Mouse (Mus musculus) embryonic facial prominence, embryonic 14.5 days (tissue): ENCODE measurements at regions not wholly inside any gene's neighbourhood (a gene's known extent, or its start where the extent isn't known, plus 50 kb on each side); places are given as distances from the start of the nearest gene placed in this dataset.

Experiments used
- ATAC-seq: fragments of 200-750 bp; cut with Nextera tagmentation; 2 replicates; pipeline ENCODE4 v1.8.0; 2017; ENCODE audit warnings: low read depth, moderate number of reproducible peaks, moderate TSS enrichment
- DNase-seq: peaks from one replicate; pipeline ENCODE4 v3.0.0-alpha.2; 2015; ENCODE audit warnings: low spot score
- H3K27ac ChIP-seq: fragments of 300-500 bp; sonication (generic); replicated peaks from 2 replicates; pipeline ENCODE4 v1.5.1; 2014; ENCODE audit warnings: low read depth, mild to moderate bottlenecking, low read length, moderate library complexity
- H3K27me3 ChIP-seq: fragments of 300-500 bp; sonication (generic); replicated peaks from 2 replicates; pipeline ENCODE4 v1.6.1; 2014; ENCODE audit warnings: low read length; ENCODE audit not compliant: control insufficient read depth, insufficient read depth
- H3K36me3 ChIP-seq: fragments of 300-500 bp; sonication (generic); 2 replicates; pipeline ENCODE4 v1.6.1; 2014; ENCODE audit warnings: low read length, mixed read lengths; ENCODE audit not compliant: control insufficient read depth, insufficient read depth
- H3K4me1 ChIP-seq: fragments of 300-500 bp; sonication (generic); 2 replicates; pipeline ENCODE4 v1.6.1; 2014; ENCODE audit warnings: antibody characterized with exemption, low read length; ENCODE audit not compliant: control insufficient read depth, insufficient read depth
- H3K4me2 ChIP-seq: fragments of 300-500 bp; sonication (generic); 2 replicates; pipeline ENCODE4 v1.6.1; 2014; ENCODE audit warnings: low read depth, mild to moderate bottlenecking, low read length, moderate library complexity, mixed read lengths
- H3K4me3 ChIP-seq: fragments of 300-500 bp; sonication (generic); 2 replicates; pipeline ENCODE4 v1.5.1; 2014; ENCODE audit warnings: low read depth, mild to moderate bottlenecking, low read length
- H3K9ac ChIP-seq: fragments of 300-500 bp; sonication (generic); 2 replicates; pipeline ENCODE4 v1.6.1; 2014; ENCODE audit warnings: low read depth, mild to moderate bottlenecking, low read length, moderate library complexity, mixed read lengths
- H3K9me3 ChIP-seq: fragments of 300-500 bp; sonication (generic); 2 replicates; pipeline ENCODE4 v1.6.1; 2016; ENCODE audit warnings: low read length; ENCODE audit not compliant: control insufficient read depth
- WGBS: fragments of 180-500 bp; shearing (Covaris S2); extraction: QIAGEN DNeasy Blood & Tissue Kit; methylation state at CpG from one replicate; pipeline ENCODE4 v1.1.7; 2014; 5-methylcytosine and 5-hydroxymethylcytosine counted together

DNA sequence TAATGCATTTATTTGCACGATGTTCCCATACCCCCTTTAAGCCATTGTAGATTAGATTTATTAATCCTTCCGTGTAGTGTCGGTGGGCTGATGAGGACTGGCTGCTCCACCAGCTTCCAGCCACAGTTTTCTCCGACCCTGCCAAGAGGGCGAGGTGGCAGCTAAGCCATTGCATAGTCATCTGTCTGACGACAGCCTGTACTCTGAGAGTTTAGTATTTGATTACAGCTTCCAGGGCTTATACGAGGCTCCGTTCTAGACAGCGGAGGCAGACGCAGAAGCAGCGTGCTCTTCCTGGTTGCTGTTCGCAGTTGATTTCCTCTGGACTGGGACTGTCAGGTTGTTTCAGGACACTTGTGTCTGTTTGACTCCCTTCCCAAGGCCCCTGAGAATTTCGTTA is 73.8 kb downstream of the Cd24a start:
- H3K4me1 ChIP-seq = no peaks in the 10 kb centered on the region
- H3K27ac ChIP-seq = no peak overlapping the region
- DNase-seq = no peak
- 70% methylated on average over 13 of the region's 13 CpGs for WGBS
- H3K4me2 ChIP-seq = no peak overlapping the region
- H3K27me3 ChIP-seq = no peaks in the 10 kb centered on the region
- no peaks in the 10 kb centered on the region for H3K9me3 ChIP-seq
- H3K9ac ChIP-seq = no peak overlapping the region
- no peaks in the 10 kb centered on the region for H3K36me3 ChIP-seq
- H3K4me3 ChIP-seq = no peak overlapping the region
- ATAC-seq = peak; percentile 68; the same call in 1 of the 2 replicates

DNA sequence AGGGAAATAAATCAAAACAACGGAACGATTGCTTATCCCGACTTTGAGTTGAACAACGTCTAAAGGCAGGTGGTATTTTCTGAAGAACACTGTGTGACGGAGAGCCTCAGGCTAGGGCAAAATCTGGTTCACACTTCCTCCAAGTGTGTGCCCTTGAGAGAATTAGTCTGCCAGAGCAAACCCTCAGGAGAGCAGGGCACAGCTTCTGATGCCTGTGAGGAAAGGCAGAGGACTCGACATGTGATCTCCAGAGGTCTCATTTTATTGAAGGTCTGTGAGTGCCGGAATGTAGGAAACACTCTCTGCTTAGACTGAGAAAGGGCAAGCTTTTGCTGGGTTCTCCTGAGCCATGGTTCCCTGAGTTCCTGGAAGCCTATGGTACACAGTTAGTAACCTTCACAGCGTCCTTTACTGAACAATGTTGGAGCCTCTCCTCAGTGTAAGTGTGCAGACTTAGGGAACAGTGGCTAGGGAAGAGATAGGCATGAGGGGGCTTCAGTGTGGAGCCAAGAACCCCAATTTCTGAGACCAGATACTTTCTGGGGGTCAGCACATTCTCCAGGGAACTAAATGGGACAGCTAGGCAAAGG is 77.1 kb downstream of the Cd24a start:
- DNase-seq = no peak
- H3K27ac ChIP-seq = no peak overlapping the region
- H3K4me1 ChIP-seq = no peaks in the 10 kb centered on the region

DNA sequence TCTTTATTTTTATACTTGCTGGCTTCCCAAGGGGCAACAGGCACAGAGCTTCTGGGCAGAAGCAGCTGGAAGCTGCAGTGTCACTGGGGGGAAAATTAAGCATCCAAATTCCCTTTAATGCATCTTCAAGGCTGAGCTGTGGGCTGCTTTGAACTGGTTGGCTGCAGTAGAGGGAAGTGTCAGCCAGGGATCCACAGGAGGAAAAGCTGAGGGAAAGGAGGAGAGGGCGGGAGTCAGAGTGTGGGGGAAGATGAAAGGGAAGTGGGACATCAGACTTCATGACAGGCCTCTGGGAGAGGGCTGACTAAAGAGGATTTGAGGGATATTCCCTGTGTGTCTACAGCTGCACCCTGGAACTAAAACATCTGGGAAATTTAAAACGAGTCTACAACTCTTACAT is 77.6 kb downstream of the Cd24a start:
- DNase-seq (peak; percentile 40), ATAC-seq (peak; percentile 55; the same call in 1 of the 2 replicates)
- H3K9me3 ChIP-seq = 0 out of 2 replicates have a peak, but pooled peaks cover 4% of the 10 kb centered on the region
- no peak overlapping the region for H3K4me3 ChIP-seq
- 23% methylated on average over 2 of the region's 2 CpGs for WGBS
- H3K4me1 ChIP-seq = no peaks in the 10 kb centered on the region
- no peak overlapping the region for H3K9ac ChIP-seq
- no peak overlapping the region for H3K4me2 ChIP-seq
- H3K27me3 ChIP-seq = no peaks in the 10 kb centered on the region
- H3K36me3 ChIP-seq = no peaks in the 10 kb centered on the region
- H3K27ac ChIP-seq = no peak overlapping the region

More for the DNA sequence above, 77.1 kb downstream of the Cd24a start:
- no peak overlapping the region for H3K4me2 ChIP-seq
- 0 out of 2 replicates have a peak, but pooled peaks cover 4% of the 10 kb centered on the region for H3K9me3 ChIP-seq
- H3K36me3 ChIP-seq = no peaks in the 10 kb centered on the region
- H3K4me3 ChIP-seq = no peak overlapping the region
- 52% methylated on average over 8 of the region's 8 CpGs for WGBS
- H3K9ac ChIP-seq = no peak overlapping the region
- no peaks in the 10 kb centered on the region for H3K27me3 ChIP-seq
- ATAC-seq = no peak

DNA sequence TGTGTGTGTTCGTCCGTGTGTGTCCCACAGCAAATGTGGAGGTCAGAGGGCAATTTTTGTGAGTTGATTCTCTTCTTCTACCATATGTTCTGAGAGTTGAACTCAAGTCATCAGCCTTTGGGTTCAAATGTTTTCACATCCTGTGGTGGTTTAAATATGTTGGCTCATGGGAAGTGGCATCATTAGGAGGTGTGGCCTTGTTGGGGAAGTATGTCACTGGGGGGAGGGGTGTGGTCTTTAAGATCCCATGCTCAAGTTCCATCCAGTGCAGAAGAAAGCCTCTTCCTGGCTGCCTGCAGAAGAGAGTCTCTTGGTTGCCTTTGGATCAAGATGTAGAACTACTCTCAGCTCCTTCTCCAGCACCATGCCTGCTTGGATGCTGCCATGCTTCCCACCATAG is 78.1 kb downstream of the Cd24a start:
- H3K4me3 ChIP-seq = no peak overlapping the region
- no peaks in the 10 kb centered on the region for H3K4me1 ChIP-seq
- no peak overlapping the region for H3K4me2 ChIP-seq
- H3K9ac ChIP-seq = no peak overlapping the region
- no peak overlapping the region for H3K27ac ChIP-seq
- DNase-seq = no peak
- WGBS = 60% methylated on average over 2 of the region's 2 CpGs
- ATAC-seq = no peak
- no peaks in the 10 kb centered on the region for H3K27me3 ChIP-seq
- H3K9me3 ChIP-seq = 0 out of 2 replicates have a peak, but pooled peaks cover 4% of the 10 kb centered on the region
- H3K36me3 ChIP-seq = no peaks in the 10 kb centered on the region

DNA sequence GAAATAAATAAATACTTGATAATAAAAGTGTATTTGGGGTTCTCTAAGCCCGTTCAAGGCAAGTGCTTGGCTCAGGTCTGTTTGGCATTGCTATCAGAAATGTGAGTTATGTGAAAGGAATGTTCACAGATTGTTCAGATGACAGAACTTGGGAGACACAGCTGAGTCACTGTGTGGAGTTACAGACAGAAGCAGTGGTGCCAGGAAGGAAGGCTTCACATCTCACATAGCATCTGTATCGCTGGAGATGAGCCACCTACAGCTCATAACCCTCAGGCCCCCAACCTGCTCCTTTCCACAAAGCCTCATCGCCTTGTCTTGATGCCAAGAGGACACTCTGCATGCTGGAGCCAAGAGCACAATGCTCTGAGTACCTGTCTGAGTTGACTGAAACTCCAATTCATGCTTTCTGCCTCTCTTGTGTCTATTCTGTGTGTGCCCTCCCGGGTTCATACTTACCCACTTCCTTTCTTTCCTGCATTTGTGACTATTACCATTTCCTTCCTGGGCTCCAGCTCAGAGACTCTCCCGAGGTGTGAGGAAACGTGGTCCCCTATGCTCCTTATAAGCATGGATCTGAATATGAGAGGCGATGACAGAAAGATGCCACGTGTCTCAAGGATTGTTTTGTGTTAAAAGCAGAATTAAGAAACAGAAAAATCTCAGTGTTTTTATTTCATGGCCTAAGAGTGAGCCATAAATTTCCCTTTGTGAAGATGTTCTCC is 79.6 kb downstream of the Cd24a start:
- H3K9me3 ChIP-seq = 0 out of 2 replicates have a peak, but pooled peaks cover 4% of the 10 kb centered on the region

DNA sequence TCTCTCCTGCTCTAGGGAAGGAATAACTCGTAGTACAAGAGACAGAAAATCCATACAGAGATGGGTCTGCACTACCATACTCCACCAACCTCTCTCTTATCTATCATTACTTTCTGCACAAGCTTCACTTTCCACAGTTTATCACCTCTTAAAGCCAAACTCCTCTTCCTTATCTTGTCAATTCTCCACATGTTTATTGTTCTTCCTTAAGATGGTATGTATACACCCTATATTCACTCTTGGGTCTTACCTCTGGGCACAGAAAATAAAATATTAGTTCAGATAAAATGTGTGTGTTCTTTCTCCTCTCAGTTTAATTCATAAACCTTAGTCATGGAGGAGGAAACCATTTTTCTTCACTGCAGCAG is 80.1 kb downstream of the Cd24a start:
- no peak for ATAC-seq
- Histone ChIP-seq H3K27ac (no peak overlapping the region), H3K9ac (no peak overlapping the region), H3K36me3 (no peaks in the 10 kb centered on the region), H3K4me2 (no peak overlapping the region), H3K4me1 (no peaks in the 10 kb centered on the region), H3K4me3 (no peak overlapping the region), H3K9me3 (0 out of 2 replicates have a peak, but pooled peaks cover 4% of the 10 kb centered on the region), H3K27me3 (no peaks in the 10 kb centered on the region)
- DNase-seq = no peak
- 84% methylated on average over 1 of the region's 1 CpGs for WGBS

More for the DNA sequence above, 79.6 kb downstream of the Cd24a start:
- Histone ChIP-seq H3K27ac (no peak overlapping the region), H3K4me2 (no peak overlapping the region), H3K4me3 (no peak overlapping the region), H3K9ac (no peak overlapping the region), H3K27me3 (no peaks in the 10 kb centered on the region), H3K36me3 (no peaks in the 10 kb centered on the region), H3K4me1 (no peaks in the 10 kb centered on the region)
- 88% methylated on average over 8 of the region's 8 CpGs for WGBS
- no peak for ATAC-seq
- no peak for DNase-seq

DNA sequence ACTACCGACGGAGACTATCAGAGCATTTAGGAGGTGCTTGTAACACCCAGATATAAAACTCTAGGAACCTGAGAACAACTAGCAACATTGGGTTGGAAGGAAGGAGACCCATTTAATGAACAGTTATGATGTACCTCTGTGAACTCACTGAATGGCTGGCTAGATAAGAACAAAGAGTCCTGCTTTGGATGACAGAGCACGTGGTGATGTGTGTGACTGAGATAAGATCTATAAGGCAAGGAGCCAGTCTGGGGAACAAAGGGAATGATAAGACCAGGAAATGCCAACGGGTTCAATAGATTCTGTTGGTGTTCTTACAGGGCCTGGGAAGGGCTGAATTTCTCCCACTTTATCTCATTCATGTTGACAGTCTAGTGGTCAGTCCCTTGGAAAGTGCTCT is 86.8 kb downstream of the Cd24a start:
- Histone ChIP-seq H3K27me3 (no peaks in the 10 kb centered on the region), H3K36me3 (no peaks in the 10 kb centered on the region), H3K4me1 (no peaks in the 10 kb centered on the region; the same call in 1 of the 2 replicates), H3K4me3 (no peak overlapping the region), H3K9me3 (no peaks in the 10 kb centered on the region), H3K4me2 (no peak overlapping the region), H3K27ac (no peak overlapping the region), H3K9ac (no peak overlapping the region)
- DNase-seq (no peak), ATAC-seq (no peak)
- whole genome bisulfite sequencing = 78% methylated on average over 4 of the region's 4 CpGs

DNA sequence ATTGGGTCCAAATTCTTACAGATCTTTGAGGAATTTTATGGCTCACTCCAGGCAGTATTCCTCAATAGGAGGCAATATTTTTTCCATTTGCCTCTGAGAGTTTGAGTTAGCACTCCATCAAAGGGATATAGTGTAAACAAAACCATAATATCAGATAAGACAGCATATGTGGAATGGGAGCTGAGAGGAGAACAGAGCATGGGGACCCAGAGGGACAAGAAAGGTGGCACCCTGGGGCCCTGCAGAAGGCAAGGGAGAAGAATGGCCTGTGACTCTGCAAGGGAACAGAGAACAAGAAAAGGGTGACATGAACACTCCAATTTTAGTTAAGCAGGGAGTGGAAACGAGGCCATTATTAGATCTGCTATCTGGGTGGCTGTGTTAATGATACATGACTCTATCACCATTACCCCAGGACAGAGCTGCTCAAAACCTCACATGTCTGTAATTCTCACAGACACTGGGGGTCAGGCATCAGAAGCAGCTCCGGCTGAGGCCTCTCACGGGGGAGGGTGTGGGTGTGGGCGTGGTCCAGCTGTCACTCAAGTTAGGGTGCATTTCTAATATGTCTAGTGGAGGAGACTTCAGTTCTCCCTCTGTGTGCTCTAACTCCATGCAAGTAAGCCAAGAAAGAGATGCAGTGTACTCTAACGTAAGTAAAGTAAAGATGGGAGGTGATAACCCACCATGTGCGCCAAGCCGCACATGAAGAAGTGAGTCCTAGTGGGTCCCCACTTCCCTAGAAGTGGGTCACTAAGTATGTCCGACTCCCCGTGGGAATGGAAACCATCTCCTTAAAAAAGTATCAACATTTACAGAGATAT is 88.4 kb downstream of the Cd24a start:
- no peak overlapping the region for H3K4me2 ChIP-seq

More for the DNA sequence above, 88.4 kb downstream of the Cd24a start:
- H3K27ac ChIP-seq = no peak overlapping the region
- H3K4me1 ChIP-seq = no peaks in the 10 kb centered on the region; the same call in 1 of the 2 replicates
- H3K27me3 ChIP-seq = no peaks in the 10 kb centered on the region
- 67% methylated on average over 9 of the region's 9 CpGs for WGBS
- ATAC-seq (no peak), DNase-seq (no peak)
- H3K9me3 ChIP-seq = no peaks in the 10 kb centered on the region
- no peak overlapping the region for H3K9ac ChIP-seq
- H3K36me3 ChIP-seq = no peaks in the 10 kb centered on the region
- H3K4me3 ChIP-seq = no peak overlapping the region
